Mouse (Mus musculus) spleen, adult 10 weeks (tissue): ENCODE data around the gene Vmn1r28. TPM values are rescaled to one million over a fixed set of nuclear protein-coding genes. Genes with fewer than 3 reads are reported as not detected.

ENCODE experiments used
- polyA plus RNA-seq: library from polyadenylated mRNA; stranded (reverse); fragments of 350-450 nt; fragmentation: Illumina TruSeq; extraction: RNeasy Lipid Tissue Mini Kit (QIAGEN cat#74804); gene quantifications from one replicate; pipeline ENCODE4 v1.2.3, GENCODE M21; 2015; ENCODE audit warnings: low replicate concordance; ENCODE audit not compliant: insufficient read depth

Vmn1r28 gene
- not detected for polyA plus RNA-seq

GRCm38 (mm10) chr6:58261737-58262136 is at the start of gene Vmn1r28:
TSS of gene Vmn1r28 (plus strand) at chr6:58262037.

DNA sequence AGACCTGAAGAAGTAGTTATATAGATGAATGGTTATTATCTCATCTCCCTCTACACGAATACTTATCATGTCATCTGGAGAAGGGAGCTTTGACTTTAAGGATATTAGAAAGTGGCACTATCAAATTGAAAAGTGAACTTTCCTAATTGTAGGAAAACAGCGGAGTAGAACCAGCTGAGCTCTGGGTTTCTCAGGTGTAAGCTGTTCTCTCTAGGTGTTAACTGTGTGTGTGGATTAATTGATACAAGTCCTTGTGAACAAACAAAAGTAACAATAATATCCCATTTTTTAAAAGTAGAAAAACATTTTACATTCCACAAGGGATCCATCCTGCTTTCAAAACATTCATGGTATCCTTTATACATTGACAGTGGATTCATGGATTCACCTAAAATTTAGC is 43.1 kb upstream of the Vmn1r28 start, which contains the start of gene Vmn1r27:
Gene Vmn1r27, minus strand, starts transcription at position 101 of the 400 bp plus-strand sequence.

GRCm38 (mm10) chr6:58301249-58301648 is 39.4 kb downstream of the Vmn1r28 start, which contains the start of gene Vmn1r29:
TSS of gene Vmn1r29 (plus strand) at chr6:58301549.

Other genes with a start within 250 kb of the Vmn1r28 start
- gene Vmn1r26, start 246.9 kb upstream of the Vmn1r28 start, polyA plus RNA-seq, result not detected
- not detected for gene Vmn1r27, start 43.2 kb upstream of the Vmn1r28 start, polyA plus RNA-seq
- gene Vmn1r29, start 39.5 kb downstream of the Vmn1r28 start, polyA plus RNA-seq, result not detected
- gene Vmn1r30, start 181.3 kb downstream of the Vmn1r28 start, polyA plus RNA-seq, result not detected
- not detected for gene Vmn1r31, start 213.3 kb downstream of the Vmn1r28 start, polyA plus RNA-seq